Comparison of ENCODE assay signal across 26 mouse cellular contexts in genomic region chr3:142049093-142049492, GRCm38 (mm10).
DNase-seq lines count a peak whose midpoint lies in the region; ATAC-seq and TF ChIP-seq lines count a peak whose summit lies in the region.
"Had no signal": no experiment of that assay in that cellular context is flagged by ENCODE, and none has a peak within 500 bp of the region (broad histone marks: within the 10 kb centered on the region; RNA-seq: fewer than 3 reads in every experiment).

No protein-coding gene starts in this region.

- H3K4me2 ChIP-seq in lung, embryonic 16.5 days (ENCODE audit: low read depth, low read length): no peak overlapping the region
- H3K4me2 ChIP-seq: embryonic facial prominence, embryonic 13.5 days; embryonic facial prominence, embryonic 15.5 days; forebrain, embryonic 13.5 days; forebrain, embryonic 15.5 days had no signal

- H3K9me3 ChIP-seq in lung, embryonic 16.5 days (ENCODE audit: control insufficient read depth, low read length): no peaks in the 10 kb centered on the region
- H3K9me3 ChIP-seq: embryonic facial prominence, embryonic 13.5 days; embryonic facial prominence, embryonic 15.5 days; forebrain, embryonic 13.5 days; forebrain, embryonic 15.5 days; G1E had no signal

- 44% methylated on average over 5 of the region's 5 CpGs for WGBS in lung, embryonic 16.5 days
- 60% methylated on average over 5 of the region's 5 CpGs for WGBS in lung, adult 2 months

- no peaks in the 10 kb centered on the region; the same call in 1 of the 2 replicates for H3K4me1 ChIP-seq in lung, embryonic 16.5 days (replicated peaks; ENCODE audit: control insufficient read depth, insufficient read depth, low read length)
- H3K4me1 ChIP-seq in lung, adult 2 months (ENCODE audit: control insufficient read depth, insufficient read depth, low read length): no peaks in the 10 kb centered on the region
- H3K4me1 ChIP-seq in embryonic fibroblast, embryonic 13.5 days (ENCODE audit: control insufficient read depth, insufficient read depth, low read length): peaks cover 16% of the 10 kb centered on the region
- H3K4me1 ChIP-seq: embryonic facial prominence, embryonic 13.5 days; embryonic facial prominence, embryonic 15.5 days; forebrain, embryonic 13.5 days; forebrain, embryonic 15.5 days had no signal

- no peaks in the 10 kb centered on the region for H3K36me3 ChIP-seq in lung, embryonic 16.5 days (ENCODE audit: control insufficient read depth, insufficient read depth, low read length)
- H3K36me3 ChIP-seq: embryonic facial prominence, embryonic 13.5 days; embryonic facial prominence, embryonic 15.5 days; forebrain, embryonic 15.5 days; G1E had no signal

- no peak overlapping the region for H3K9ac ChIP-seq in lung, embryonic 16.5 days (ENCODE audit: low read length)
- H3K9ac ChIP-seq: embryonic facial prominence, embryonic 13.5 days; embryonic facial prominence, embryonic 15.5 days; forebrain, embryonic 13.5 days; forebrain, embryonic 15.5 days; forebrain, postnatal 0 days had no signal

- no peak for TF ChIP-seq CTCF in lung, adult 2 months (IDR thresholded peaks at IDR 0.05; ENCODE audit: insufficient read depth, low read length)
- no peak for TF ChIP-seq CTCF in embryonic fibroblast, embryonic 13.5 days (IDR thresholded peaks at IDR 0.05; ENCODE audit: borderline replicate concordance, insufficient read depth, low read length)

- no peaks in the 10 kb centered on the region for H3K27me3 ChIP-seq in lung, embryonic 16.5 days (ENCODE audit: control insufficient read depth, insufficient read depth, low read depth, low read length)
- H3K27me3 ChIP-seq: CH12.LX; embryonic facial prominence, embryonic 13.5 days; embryonic facial prominence, embryonic 15.5 days; forebrain, embryonic 13.5 days; forebrain, embryonic 15.5 days had no signal

- no peak for DNase-seq in lung, postnatal 10 days
- DNase-seq in lung, postnatal 36 days: peak; percentile 12
- DNase-seq in lung, adult 2 months: no peak
- no peak for DNase-seq in right cerebral cortex, postnatal 10 days (ENCODE audit: low spot score in 2 of 2)
- DNase-seq in cerebellum, postnatal 36 days: no peak
- DNase-seq: adrenal gland, adult 8-10 months; adrenal gland, postnatal 14 days; adrenal gland, postnatal 36 days; cerebellum, adult 11-12 months; cerebellum, adult 2 months; cerebellum, adult 9-10 months; cerebellum, postnatal 10 days; cerebellum, postnatal 25 days; embryo, embryonic 11 days; forebrain, postnatal 0 days had no signal

- no peak for TF ChIP-seq POLR2A in lung, adult 2 months (IDR thresholded peaks at IDR 0.05; ENCODE audit: borderline replicate concordance, extremely low read depth, low read depth, low read length)
- TF ChIP-seq POLR2A in embryonic fibroblast, embryonic 13.5 days (IDR thresholded peaks at IDR 0.05; ENCODE audit: low read depth, low read length): no peak

- ATAC-seq in lung, embryonic 16.5 days (ENCODE audit: low read depth): peak; percentile 38; the same call in 1 of the 2 replicates
- ATAC-seq: activated CD4-positive, CD25-positive, alpha-beta regulatory T cell, adult 4 months; CD4-positive, CD25-positive, alpha-beta regulatory T cell, adult 4 months; forebrain, embryonic 13.5 days; forebrain, embryonic 15.5 days; forebrain, postnatal 0 days; Patski had no signal

- H3K27ac ChIP-seq in lung, embryonic 16.5 days (ENCODE audit: low read length): no peak overlapping the region
- peak overlapping the region; percentile 76 for H3K27ac ChIP-seq in embryonic fibroblast, embryonic 13.5 days (ENCODE audit: insufficient read depth, low read length)
- H3K27ac ChIP-seq: embryonic facial prominence, embryonic 13.5 days; embryonic facial prominence, embryonic 15.5 days; forebrain, embryonic 13.5 days; forebrain, embryonic 15.5 days had no signal

- H3K4me3 ChIP-seq in lung, embryonic 16.5 days (ENCODE audit: low read length): no peak overlapping the region
- no peak overlapping the region for H3K4me3 ChIP-seq in lung, adult 2 months (replicated peaks; ENCODE audit: extremely low read depth, low read depth, low read length)
- no peak overlapping the region for H3K4me3 ChIP-seq in embryonic fibroblast, embryonic 13.5 days (ENCODE audit: insufficient read depth, low read length)
- H3K4me3 ChIP-seq: embryonic facial prominence, embryonic 13.5 days; embryonic facial prominence, embryonic 15.5 days; forebrain, embryonic 13.5 days; forebrain, embryonic 15.5 days had no signal
